Mouse (Mus musculus): ENCODE measurements at regions not wholly inside any gene's neighbourhood (a gene's known extent, or its start where the extent isn't known, plus 50 kb on each side); places are given as distances from the start of the nearest gene placed in this dataset.

GRCm38 (mm10) chr15:37065926-37066550, 58.5 kb upstream of the Zfp706 start:
- no peaks in the 10 kb centered on the region for H3K36me3 ChIP-seq
- H3K4me1 ChIP-seq = no peaks in the 10 kb centered on the region
- H3K9me3 ChIP-seq = no peaks in the 10 kb centered on the region
- H3K27me3 ChIP-seq = no peaks in the 10 kb centered on the region
- H3K27ac ChIP-seq = no peak overlapping the region
- no peak overlapping the region for H3K4me3 ChIP-seq
- 75% methylated on average over 9 of the region's 9 CpGs for WGBS
- no peak overlapping the region for H3K4me2 ChIP-seq
- no peak overlapping the region for H3K9ac ChIP-seq
- no peak for ATAC-seq (ENCODE audit: borderline replicate concordance, extremely low read depth, low FRiP score, low TSS enrichment)

- no peak for ATAC-seq (ENCODE audit: borderline replicate concordance, extremely low read depth, low FRiP score, low TSS enrichment)
- Histone ChIP-seq H3K4me2 (no peak overlapping the region), H3K9ac (no peak overlapping the region), H3K27me3 (no peaks in the 10 kb centered on the region), H3K36me3 (no peaks in the 10 kb centered on the region), H3K9me3 (no peaks in the 10 kb centered on the region), H3K4me1 (no peaks in the 10 kb centered on the region), H3K4me3 (no peak overlapping the region), H3K27ac (no peak overlapping the region)
- WGBS = 82% methylated on average over 6 of the region's 6 CpGs
Measured at GRCm38 (mm10) chr15:37065408-37065807, 57.8 kb upstream of the Zfp706 start.

GRCm38 (mm10) chr15:37063781-37064383, 56.3 kb upstream of the Zfp706 start:
- ATAC-seq (ENCODE audit: borderline replicate concordance, extremely low read depth, low FRiP score, low TSS enrichment) = no peak
- H3K9me3 ChIP-seq = no peaks in the 10 kb centered on the region
- no peak overlapping the region for H3K4me2 ChIP-seq
- no peak overlapping the region for H3K27ac ChIP-seq
- WGBS = 76% methylated on average over 6 of the region's 6 CpGs
- no peaks in the 10 kb centered on the region for H3K36me3 ChIP-seq
- H3K4me1 ChIP-seq = no peaks in the 10 kb centered on the region
- H3K4me3 ChIP-seq = no peak overlapping the region
- no peaks in the 10 kb centered on the region for H3K27me3 ChIP-seq
- H3K9ac ChIP-seq = no peak overlapping the region

GRCm38 (mm10) chr15:37062585-37062984, 55.0 kb upstream of the Zfp706 start:
- no peak overlapping the region for H3K9ac ChIP-seq
- H3K4me1 ChIP-seq = no peaks in the 10 kb centered on the region
- no peak for ATAC-seq (ENCODE audit: borderline replicate concordance, extremely low read depth, low FRiP score, low TSS enrichment)
- no peaks in the 10 kb centered on the region for H3K9me3 ChIP-seq
- no peaks in the 10 kb centered on the region for H3K36me3 ChIP-seq
- no peak overlapping the region for H3K27ac ChIP-seq
- no peaks in the 10 kb centered on the region for H3K27me3 ChIP-seq
- 81% methylated on average over 7 of the region's 7 CpGs for WGBS
- no peak overlapping the region for H3K4me3 ChIP-seq
- no peak overlapping the region for H3K4me2 ChIP-seq

- no peak overlapping the region for H3K9ac ChIP-seq
- WGBS = 74% methylated on average over 6 of the region's 6 CpGs
- ATAC-seq (ENCODE audit: borderline replicate concordance, extremely low read depth, low FRiP score, low TSS enrichment) = no peak
Measured at GRCm38 (mm10) chr15:37061501-37061900, 53.9 kb upstream of the Zfp706 start.

GRCm38 (mm10) chr15:37060831-37061230, 53.3 kb upstream of the Zfp706 start:
- no peak for ATAC-seq (ENCODE audit: borderline replicate concordance, extremely low read depth, low FRiP score, low TSS enrichment)
- no peaks in the 10 kb centered on the region for H3K9me3 ChIP-seq
- no peak overlapping the region for H3K27ac ChIP-seq
- no peaks in the 10 kb centered on the region for H3K4me1 ChIP-seq
- no peaks in the 10 kb centered on the region for H3K27me3 ChIP-seq
- no peaks in the 10 kb centered on the region for H3K36me3 ChIP-seq
- H3K4me2 ChIP-seq = no peak overlapping the region
- H3K9ac ChIP-seq = no peak overlapping the region
- no peak overlapping the region for H3K4me3 ChIP-seq
- WGBS = 81% methylated on average over 6 of the region's 6 CpGs

More at GRCm38 (mm10) chr15:37061501-37061900, 53.9 kb upstream of the Zfp706 start:
- Histone ChIP-seq H3K27me3 (no peaks in the 10 kb centered on the region), H3K4me1 (no peaks in the 10 kb centered on the region), H3K36me3 (no peaks in the 10 kb centered on the region), H3K4me2 (no peak overlapping the region), H3K4me3 (no peak overlapping the region), H3K9me3 (no peaks in the 10 kb centered on the region), H3K27ac (no peak overlapping the region)
